Mouse (Mus musculus) lung, postnatal 0 days (tissue): ENCODE data around the gene Rab8b. TPM values are rescaled to one million over a fixed set of nuclear protein-coding genes. Genes with fewer than 3 reads are reported as not detected.

ENCODE experiments used
- ATAC-seq: fragments of 200-750 bp; cut with Nextera tagmentation; 2 replicates; pipeline ENCODE4 v1.8.0; 2017; ENCODE audit warnings: moderate library complexity
- DNase-seq: peaks from one replicate; pipeline ENCODE4 v3.0.0-alpha.2; 2016; ENCODE audit warnings: low spot score
- H3K27ac ChIP-seq: fragments of 300-500 bp; sonication (generic); 2 replicates; pipeline ENCODE4 v1.5.1; 2014; ENCODE audit warnings: antibody characterized with exemption, mild to moderate bottlenecking, low read length, mixed read lengths
- H3K27me3 ChIP-seq: fragments of 300-500 bp; sonication (generic); replicated peaks from 2 replicates; pipeline ENCODE4 v1.6.1; 2014; ENCODE audit warnings: low read length, mixed read lengths; ENCODE audit not compliant: insufficient read depth
- H3K36me3 ChIP-seq: fragments of 300-500 bp; sonication (generic); 2 replicates; pipeline ENCODE4 v1.6.1; 2014; ENCODE audit warnings: low read length, mixed read lengths; ENCODE audit not compliant: insufficient read depth
- H3K4me1 ChIP-seq: fragments of 300-500 bp; sonication (generic); 2 replicates; pipeline ENCODE4 v1.6.1; 2014; ENCODE audit warnings: antibody characterized with exemption, low read depth, low read length, mixed read lengths; ENCODE audit not compliant: insufficient read depth
- H3K4me2 ChIP-seq: fragments of 300-500 bp; sonication (generic); replicated peaks from 2 replicates; pipeline ENCODE4 v1.6.1; 2014; ENCODE audit warnings: low read depth, mild to moderate bottlenecking, low read length, moderate library complexity, mixed read lengths
- H3K4me3 ChIP-seq: fragments of 300-500 bp; sonication (generic); 2 replicates; pipeline ENCODE4 v1.5.1; 2014; ENCODE audit warnings: low read depth, low read length
- H3K9ac ChIP-seq: fragments of 300-500 bp; sonication (generic); replicated peaks from 2 replicates; pipeline ENCODE4 v1.6.1; 2014; ENCODE audit warnings: low read depth, mild to moderate bottlenecking
- H3K9me3 ChIP-seq: fragments of 300-500 bp; sonication (generic); 2 replicates; pipeline ENCODE4 v1.6.1; 2016; ENCODE audit warnings: low read length, mixed read lengths
- CTCF ChIP-seq: IDR thresholded peaks from 2 replicates; pipeline ENCODE4 v1.5.1; 2016; ENCODE audit warnings: antibody characterized with exemption, mild to moderate bottlenecking
- EP300 ChIP-seq: IDR thresholded peaks from 2 replicates; pipeline ENCODE4 v1.6.1; 2016; ENCODE audit warnings: antibody characterized with exemption, mild to moderate bottlenecking, control low read depth
- WGBS: fragments of 180-500 bp; shearing (Covaris S2); extraction: QIAGEN DNeasy Blood & Tissue Kit; methylation state at CpG from one replicate; pipeline ENCODE4 v1.1.7; 2014; 5-methylcytosine and 5-hydroxymethylcytosine counted together
- polyA plus RNA-seq: library from polyadenylated mRNA; unstranded; fragments of >200 nt; fragmentation: Nextera tagmentation; extraction: Ambion mirVana; gene quantifications from 2 replicates; pipeline ENCODE4 v1.2.1, GENCODE M21; 2015

Rab8b gene
- 15.6 and 20.4 TPM in 2 replicates for polyA plus RNA-seq

GRCm38 (mm10) chr9:66919382-66919971 is at the start of gene Rab8b:
Gene Rab8b (minus strand): TSS chr9:66919687.
- Histone ChIP-seq H3K27me3 (no peaks in the 10 kb centered on the region), H3K4me2 (peak within 1 kb of the TSS; percentile 74), H3K4me1 (peaks cover 10% of the 10 kb centered on the region; the same call in 1 of the 2 replicates), H3K9me3 (no peaks in the 10 kb centered on the region), H3K4me3 (peak within 1 kb of the TSS; percentile 91), H3K9ac (peak within 1 kb of the TSS; percentile 79), H3K36me3 (no peaks in the 10 kb centered on the region), H3K27ac (peak within 1 kb of the TSS; percentile 92)
- TF ChIP-seq EP300 (no peak), CTCF (no peak)
- peak; percentile 98 for DNase-seq
- ATAC-seq: peak; percentile 99
- under 1% methylated on average over 46 of the region's 49 CpGs for WGBS

GRCm38 (mm10) chr9:66967492-66967891 is 48.0 kb upstream of the Rab8b start:
- no peak overlapping the region for H3K27ac ChIP-seq
- no peaks in the 10 kb centered on the region; the same call in 1 of the 2 replicates for H3K36me3 ChIP-seq
- H3K4me2 ChIP-seq: no peak overlapping the region
- ATAC-seq (peak; percentile 66), DNase-seq (peak; percentile 43)
- WGBS: 51% methylated on average over 8 of the region's 8 CpGs
- H3K4me3 ChIP-seq: no peak overlapping the region
- H3K9ac ChIP-seq: no peak overlapping the region
- no peaks in the 10 kb centered on the region for H3K4me1 ChIP-seq
- TF ChIP-seq EP300: peak; percentile 64; the same call in 1 of the 2 replicates
- TF ChIP-seq CTCF: no peak
- no peaks in the 10 kb centered on the region for H3K9me3 ChIP-seq
- no peaks in the 10 kb centered on the region for H3K27me3 ChIP-seq

GRCm38 (mm10) chr9:66961478-66961877 is 42.0 kb upstream of the Rab8b start:
- H3K4me3 ChIP-seq: no peak overlapping the region
- TF ChIP-seq EP300 (no peak), CTCF (no peak)
- H3K4me2 ChIP-seq: no peak overlapping the region
- ATAC-seq (no peak), DNase-seq (no peak)
- H3K9ac ChIP-seq: no peak overlapping the region
- H3K27me3 ChIP-seq: no peaks in the 10 kb centered on the region
- no peaks in the 10 kb centered on the region for H3K9me3 ChIP-seq
- no peak overlapping the region for H3K27ac ChIP-seq
- no peaks in the 10 kb centered on the region for H3K36me3 ChIP-seq
- H3K4me1 ChIP-seq: no peaks in the 10 kb centered on the region
- 71% methylated on average over 3 of the region's 3 CpGs for WGBS

- Histone ChIP-seq H3K9ac (no peak overlapping the region), H3K27ac (no peak overlapping the region), H3K36me3 (0 out of 2 replicates have a peak, but pooled peaks cover 5% of the 10 kb centered on the region), H3K4me1 (no peaks in the 10 kb centered on the region), H3K4me3 (no peak overlapping the region), H3K4me2 (no peak overlapping the region), H3K27me3 (no peaks in the 10 kb centered on the region), H3K9me3 (no peaks in the 10 kb centered on the region)
- no peak for TF ChIP-seq CTCF
- no peak for TF ChIP-seq EP300
- ATAC-seq: no peak
- no peak for DNase-seq
- 87% methylated on average over 3 of the region's 3 CpGs for WGBS
These were observed 38.0 kb upstream of the Rab8b start for GRCm38 (mm10) chr9:66957451-66957850.

GRCm38 (mm10) chr9:66952886-66953285 is 33.4 kb upstream of the Rab8b start:
- no peaks in the 10 kb centered on the region for H3K9me3 ChIP-seq
- no peak for ATAC-seq
- no peaks in the 10 kb centered on the region for H3K27me3 ChIP-seq
- no peak overlapping the region for H3K4me2 ChIP-seq
- H3K4me3 ChIP-seq: no peak overlapping the region
- no peak for DNase-seq
- TF ChIP-seq CTCF (no peak), EP300 (no peak)
- WGBS: 55% methylated on average over 2 of the region's 2 CpGs
- no peak overlapping the region for H3K27ac ChIP-seq
- no peak overlapping the region for H3K9ac ChIP-seq
- no peaks in the 10 kb centered on the region for H3K4me1 ChIP-seq
- peaks cover 8% of the 10 kb centered on the region; the same call in 1 of the 2 replicates for H3K36me3 ChIP-seq

- no peaks in the 10 kb centered on the region for H3K9me3 ChIP-seq
- H3K4me3 ChIP-seq: no peak overlapping the region
- H3K4me1 ChIP-seq: no peaks in the 10 kb centered on the region
- peaks cover 8% of the 10 kb centered on the region; the same call in 1 of the 2 replicates for H3K36me3 ChIP-seq
- TF ChIP-seq EP300: no peak
- TF ChIP-seq CTCF: no peak
- DNase-seq: no peak
- no peak overlapping the region for H3K27ac ChIP-seq
- no peak for ATAC-seq
- 74% methylated on average over 8 of the region's 8 CpGs for WGBS
- H3K27me3 ChIP-seq: no peaks in the 10 kb centered on the region
- H3K4me2 ChIP-seq: no peak overlapping the region
- H3K9ac ChIP-seq: no peak overlapping the region
These were observed 32.8 kb upstream of the Rab8b start for GRCm38 (mm10) chr9:66952321-66952720.
